Mouse (Mus musculus): ENCODE measurements around the gene Hmgn1. TPM values are rescaled to one million over a fixed set of nuclear protein-coding genes. Genes with fewer than 3 reads are reported as not detected.
A peak's percentile ranks its signal among the peaks of the same experiment; 100 is the strongest.

The Hmgn1 gene
- polyA plus RNA-seq, 1 experiment from 2014 or later: 109 TPM

DNA sequence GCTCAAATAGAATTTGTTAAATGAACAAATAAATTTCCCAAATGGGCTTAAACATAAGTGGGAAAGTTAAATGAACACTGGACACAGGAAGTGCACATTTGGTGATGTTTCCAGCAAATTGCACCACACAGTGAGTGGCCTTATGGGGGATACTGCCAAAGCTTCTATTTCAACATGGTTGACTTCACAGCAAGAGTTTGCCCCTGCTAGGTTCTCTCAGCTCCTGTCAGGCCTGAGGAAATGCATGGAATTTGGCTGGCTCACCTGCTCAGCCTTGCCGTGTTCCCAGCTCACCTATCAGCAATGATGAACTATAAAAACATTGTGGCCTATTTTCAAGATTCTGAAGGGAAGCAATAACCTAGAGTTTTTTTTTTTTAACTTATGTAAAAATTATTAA, 33.4 kb upstream of the Hmgn1 start:
- Histone ChIP-seq H3K27ac (ENCODE audit: low read depth) (no peak overlapping the region), H3K9me3 (ENCODE audit: low read length) (no peaks in the 10 kb centered on the region), H3K4me2 (ENCODE audit: low read depth, low read length) (no peak overlapping the region), H3K9ac (replicated peaks) (no peak overlapping the region), H3K4me3 (ENCODE audit: low read depth, low read length) (no peak overlapping the region), H3K4me1 (ENCODE audit: insufficient read depth) (peaks cover 5% of the 10 kb centered on the region; the same call in 1 of the 2 replicates), H3K27me3 (ENCODE audit: insufficient read depth, low read length) (no peaks in the 10 kb centered on the region), H3K36me3 (replicated peaks; ENCODE audit: insufficient read depth, low read length) (no peaks in the 10 kb centered on the region)
- WGBS (ENCODE audit: insufficient replicate concordance): 87% methylated on average over 1 of the region's 1 CpGs
- ATAC-seq (no peak), DNase-seq (no peak)
- no peak for TF ChIP-seq CTCF (IDR thresholded peaks at IDR 0.05; ENCODE audit: low read depth)
- TF ChIP-seq EP300 (IDR thresholded peaks at IDR 0.05; ENCODE audit: low read depth): no peak

DNA sequence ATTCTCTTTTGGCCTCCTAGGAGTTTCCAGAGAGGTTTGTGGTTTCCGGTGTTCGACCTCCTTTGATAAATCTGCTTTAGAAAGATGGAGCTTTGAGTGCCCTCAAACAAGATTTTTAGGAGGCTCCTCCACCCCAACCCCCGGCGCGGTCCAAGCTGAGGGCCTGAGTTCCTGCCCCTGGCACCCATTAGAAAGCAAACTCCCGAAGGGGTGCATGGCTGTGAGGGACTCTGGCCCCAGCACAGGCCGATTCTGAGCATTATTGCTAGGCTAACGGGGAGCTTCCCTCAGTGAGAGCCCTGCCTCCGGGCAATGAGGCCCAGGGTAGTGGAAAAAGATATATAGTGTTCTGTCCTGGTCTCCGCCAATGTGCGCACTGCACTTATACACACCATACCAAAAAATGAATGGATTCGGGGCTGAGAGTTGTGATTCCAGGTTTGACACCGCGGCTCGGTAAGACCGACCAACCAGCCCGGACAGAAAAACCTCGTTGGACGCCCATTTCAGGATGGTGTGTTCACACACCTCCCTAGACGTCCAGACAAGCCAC, 32.3 kb upstream of the Hmgn1 start:
- H3K36me3 ChIP-seq (replicated peaks; ENCODE audit: insufficient read depth, low read length): no peaks in the 10 kb centered on the region

DNA sequence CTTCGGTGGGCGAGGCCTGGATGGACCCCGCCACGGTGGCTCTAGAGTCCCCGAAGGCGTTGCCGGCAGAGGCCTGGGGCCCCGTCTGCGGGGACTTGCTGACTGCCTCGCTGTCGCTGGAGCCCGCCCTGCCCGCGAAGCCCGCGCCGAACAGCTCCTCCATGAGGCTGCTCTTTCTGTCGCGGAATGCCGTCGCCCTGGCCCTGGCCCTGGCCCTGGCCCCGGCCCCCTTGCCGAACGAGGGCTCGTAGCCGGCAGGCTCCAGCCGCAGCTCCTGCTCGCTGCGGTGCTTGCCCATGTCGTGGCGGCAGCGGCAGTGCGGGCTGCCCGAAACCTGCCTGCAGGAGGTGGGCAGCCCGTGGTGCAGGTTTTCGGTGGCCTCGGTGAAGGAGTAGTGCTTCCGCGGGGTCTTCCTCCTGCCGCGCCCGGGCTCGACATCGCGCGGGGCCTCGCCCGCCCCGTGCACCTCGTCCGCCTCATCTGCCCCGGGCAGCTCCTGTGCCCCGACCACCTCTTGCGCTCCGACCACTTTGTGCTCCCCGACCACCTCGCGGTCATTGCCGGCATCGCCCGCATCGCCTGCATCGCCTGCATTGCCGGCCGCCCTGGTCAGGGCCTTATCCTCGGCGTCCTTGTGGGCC, 31.7 kb upstream of the Hmgn1 start:
- Histone ChIP-seq H3K4me3 (ENCODE audit: low read depth, low read length) (peak overlapping the region; percentile 57), H3K27ac (ENCODE audit: low read depth) (no peak overlapping the region), H3K27me3 (ENCODE audit: insufficient read depth, low read length) (no peaks in the 10 kb centered on the region), H3K4me1 (ENCODE audit: insufficient read depth) (peaks cover 5% of the 10 kb centered on the region; the same call in 1 of the 2 replicates), H3K9ac (replicated peaks) (peak overlapping the region; percentile 71), H3K9me3 (ENCODE audit: low read length) (no peaks in the 10 kb centered on the region), H3K36me3 (replicated peaks; ENCODE audit: insufficient read depth, low read length) (no peaks in the 10 kb centered on the region), H3K4me2 (ENCODE audit: low read depth, low read length) (peak overlapping the region; percentile 92)
- ATAC-seq (peak; percentile 80), DNase-seq (peak; percentile 63)
- TF ChIP-seq EP300 (IDR thresholded peaks at IDR 0.05; ENCODE audit: low read depth) (no peak), CTCF (IDR thresholded peaks at IDR 0.05; ENCODE audit: low read depth) (peak; percentile 55)
- 4% methylated on average over 59 of the region's 67 CpGs for WGBS (ENCODE audit: insufficient replicate concordance)

More for the DNA sequence above, 32.3 kb upstream of the Hmgn1 start:
- DNase-seq (no peak), ATAC-seq (no peak)
- WGBS (ENCODE audit: insufficient replicate concordance): 76% methylated on average over 20 of the region's 20 CpGs
- peak overlapping the region; percentile 71 for H3K9ac ChIP-seq (replicated peaks)
- no peaks in the 10 kb centered on the region for H3K27me3 ChIP-seq (ENCODE audit: insufficient read depth, low read length)
- H3K4me3 ChIP-seq (ENCODE audit: low read depth, low read length): peak overlapping the region; percentile 57
- H3K4me2 ChIP-seq (ENCODE audit: low read depth, low read length): peak overlapping the region; percentile 92
- no peak overlapping the region for H3K27ac ChIP-seq (ENCODE audit: low read depth)
- no peaks in the 10 kb centered on the region for H3K9me3 ChIP-seq (ENCODE audit: low read length)
- peaks cover 5% of the 10 kb centered on the region; the same call in 1 of the 2 replicates for H3K4me1 ChIP-seq (ENCODE audit: insufficient read depth)
- TF ChIP-seq EP300 (IDR thresholded peaks at IDR 0.05; ENCODE audit: low read depth) (no peak), CTCF (IDR thresholded peaks at IDR 0.05; ENCODE audit: low read depth) (no peak)

DNA sequence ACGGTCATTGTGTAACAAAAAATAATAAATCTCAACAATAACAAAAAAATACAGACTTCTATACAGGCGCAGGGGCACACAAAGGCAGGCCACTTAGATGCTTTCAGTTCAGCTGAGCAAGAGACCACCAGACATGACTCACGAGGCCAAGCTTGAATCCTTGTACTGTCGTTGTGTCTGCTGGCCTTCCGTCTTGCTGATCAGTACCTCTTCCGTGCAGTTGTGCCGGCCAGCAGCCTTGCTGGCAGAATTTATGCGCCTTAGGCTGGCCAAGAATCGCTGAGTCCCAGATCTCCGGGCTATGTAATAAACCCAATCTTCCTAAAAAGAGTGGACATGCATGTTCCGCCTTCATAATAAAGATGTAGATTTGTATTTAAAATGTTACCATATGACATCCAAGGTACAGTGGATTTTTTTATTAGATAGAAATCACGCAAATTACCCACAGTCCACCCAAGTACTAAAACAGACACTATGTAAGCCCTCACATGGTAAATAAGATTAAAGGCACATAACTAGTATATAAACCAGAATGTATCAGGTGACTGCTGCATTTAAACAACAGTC, 31.1 kb upstream of the Hmgn1 start:
- H3K4me1 ChIP-seq (ENCODE audit: insufficient read depth): peaks cover 5% of the 10 kb centered on the region; the same call in 1 of the 2 replicates
- ATAC-seq: no peak
- H3K36me3 ChIP-seq (replicated peaks; ENCODE audit: insufficient read depth, low read length): no peaks in the 10 kb centered on the region
- 66% methylated on average over 12 of the region's 12 CpGs for WGBS (ENCODE audit: insufficient replicate concordance)
- H3K4me2 ChIP-seq (ENCODE audit: low read depth, low read length): peak overlapping the region; percentile 92
- H3K4me3 ChIP-seq (ENCODE audit: low read depth, low read length): peak overlapping the region; percentile 57
- no peak for DNase-seq
- peak overlapping the region; percentile 71 for H3K9ac ChIP-seq (replicated peaks)
- no peaks in the 10 kb centered on the region for H3K9me3 ChIP-seq (ENCODE audit: low read length)
- H3K27me3 ChIP-seq (ENCODE audit: insufficient read depth, low read length): no peaks in the 10 kb centered on the region
- no peak overlapping the region; the same call in 1 of the 2 replicates for H3K27ac ChIP-seq (ENCODE audit: low read depth)
- no peak for TF ChIP-seq CTCF (IDR thresholded peaks at IDR 0.05; ENCODE audit: low read depth)
- TF ChIP-seq EP300 (IDR thresholded peaks at IDR 0.05; ENCODE audit: low read depth): no peak

DNA sequence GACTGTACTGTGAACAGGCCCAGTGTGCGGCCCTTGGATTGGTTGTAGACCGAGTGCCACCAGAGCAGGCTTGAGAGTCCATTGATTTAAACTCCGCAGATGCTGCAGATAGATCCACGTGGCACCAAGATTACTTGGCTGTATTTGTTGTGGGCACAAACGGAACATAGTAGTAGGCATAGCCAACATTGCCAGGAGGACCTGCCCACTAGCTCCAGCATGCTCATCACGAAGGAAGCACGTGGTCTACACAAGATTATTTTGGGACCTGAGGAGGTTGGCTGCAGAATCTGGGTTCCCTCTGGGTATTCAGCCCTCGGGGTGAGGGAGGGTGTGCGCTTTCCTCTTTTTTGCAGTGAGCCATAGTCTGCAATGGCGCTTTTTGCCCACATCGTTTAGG, 29.6 kb upstream of the Hmgn1 start:
- Histone ChIP-seq H3K4me2 (ENCODE audit: low read depth, low read length) (no peak overlapping the region), H3K9me3 (ENCODE audit: low read length) (no peaks in the 10 kb centered on the region), H3K27me3 (ENCODE audit: insufficient read depth, low read length) (no peaks in the 10 kb centered on the region), H3K36me3 (replicated peaks; ENCODE audit: insufficient read depth, low read length) (no peaks in the 10 kb centered on the region), H3K9ac (replicated peaks) (no peak overlapping the region), H3K27ac (ENCODE audit: low read depth) (no peak overlapping the region), H3K4me3 (ENCODE audit: low read depth, low read length) (no peak overlapping the region), H3K4me1 (ENCODE audit: insufficient read depth) (peaks cover 5% of the 10 kb centered on the region; the same call in 1 of the 2 replicates)
- DNase-seq (no peak), ATAC-seq (no peak)
- no peak for TF ChIP-seq CTCF (IDR thresholded peaks at IDR 0.05; ENCODE audit: low read depth)
- no peak for TF ChIP-seq EP300 (IDR thresholded peaks at IDR 0.05; ENCODE audit: low read depth)
- 74% methylated on average over 11 of the region's 11 CpGs for WGBS (ENCODE audit: insufficient replicate concordance)

DNA sequence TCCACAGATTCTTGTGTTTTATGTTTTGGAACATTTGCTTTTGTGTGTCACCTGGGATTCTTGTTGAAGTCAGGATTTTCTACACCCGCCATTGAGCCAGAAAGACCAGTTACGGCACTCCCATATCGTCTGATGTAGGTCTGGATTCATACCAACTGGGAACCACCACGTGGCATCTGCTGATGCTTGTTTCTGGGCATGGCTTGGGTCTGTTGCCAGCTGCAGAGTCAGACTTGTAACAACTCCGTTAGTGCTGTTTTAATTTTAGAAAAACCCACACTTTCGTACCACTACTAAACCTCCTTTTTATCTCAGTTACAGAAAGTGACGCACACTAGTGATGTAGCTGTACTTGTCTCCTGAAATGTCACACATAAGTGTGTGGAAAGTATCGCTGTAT, 28.5 kb upstream of the Hmgn1 start:
- Histone ChIP-seq H3K4me1 (ENCODE audit: insufficient read depth) (peaks cover 5% of the 10 kb centered on the region; the same call in 1 of the 2 replicates), H3K9me3 (ENCODE audit: low read length) (no peaks in the 10 kb centered on the region), H3K4me3 (ENCODE audit: low read depth, low read length) (no peak overlapping the region), H3K9ac (replicated peaks) (no peak overlapping the region), H3K27me3 (ENCODE audit: insufficient read depth, low read length) (no peaks in the 10 kb centered on the region), H3K27ac (ENCODE audit: low read depth) (no peak overlapping the region), H3K4me2 (ENCODE audit: low read depth, low read length) (no peak overlapping the region), H3K36me3 (replicated peaks; ENCODE audit: insufficient read depth, low read length) (no peaks in the 10 kb centered on the region)
- DNase-seq (no peak), ATAC-seq (no peak)
- 79% methylated on average over 8 of the region's 8 CpGs for WGBS (ENCODE audit: insufficient replicate concordance)
- TF ChIP-seq CTCF (IDR thresholded peaks at IDR 0.05; ENCODE audit: low read depth): no peak
- TF ChIP-seq EP300 (IDR thresholded peaks at IDR 0.05; ENCODE audit: low read depth): no peak

All from liver, postnatal 0 days (tissue).